Comparison of ENCODE assay signal across 26 mouse cellular contexts in the genomic region with DNA sequence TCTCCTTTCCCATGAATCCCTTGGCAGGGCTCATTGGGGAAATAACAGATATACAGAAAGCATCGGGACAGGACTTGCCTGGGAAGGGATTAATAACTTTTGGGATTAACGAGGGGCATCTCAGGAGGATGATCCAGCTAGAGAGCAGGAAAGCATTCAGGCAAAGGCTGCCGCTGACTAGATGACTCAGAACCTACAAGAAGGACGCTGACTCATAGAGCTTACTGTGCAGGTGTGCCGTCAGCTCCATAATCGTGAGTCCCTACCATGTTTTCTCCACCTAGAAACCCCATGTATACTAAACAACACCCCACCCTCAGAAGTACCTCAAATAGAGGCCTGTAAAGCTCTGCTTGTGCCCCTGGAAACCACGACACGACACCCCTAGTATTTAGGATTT. TPM values are rescaled to one million over a fixed set of nuclear protein-coding genes. Genes with fewer than 3 reads are reported as not detected.
DNase-seq lines count a peak whose midpoint lies in the region; ATAC-seq lines count a peak whose summit lies in the region.
"Had no signal": no experiment of that assay in that cellular context is flagged by ENCODE, and none has a peak within 500 bp of the region (broad histone marks: within the 10 kb centered on the region; RNA-seq: fewer than 3 reads in every experiment).

No protein-coding gene starts in this region.

- peaks cover 5% of the 10 kb centered on the region for H3K4me1 ChIP-seq in forebrain, embryonic 16.5 days (replicated peaks; ENCODE audit: control insufficient read depth, insufficient read depth, low read length)
- H3K4me1 ChIP-seq in forebrain, embryonic 13.5 days: 0 out of 2 replicates have a peak, but pooled peaks cover 4% of the 10 kb centered on the region
- H3K4me1 ChIP-seq: heart, embryonic 10.5 days; heart, embryonic 13.5 days had no signal

- no peaks in the 10 kb centered on the region for H3K36me3 ChIP-seq in forebrain, embryonic 16.5 days (ENCODE audit: control insufficient read depth, insufficient read depth)
- H3K36me3 ChIP-seq in forebrain, embryonic 13.5 days (ENCODE audit: poor library complexity, severe bottlenecking): no peaks in the 10 kb centered on the region
- H3K36me3 ChIP-seq: forebrain, embryonic 10.5 days; forebrain, embryonic 15.5 days; heart, embryonic 10.5 days; heart, embryonic 13.5 days had no signal

- ATAC-seq in forebrain, embryonic 16.5 days: 0 out of 2 replicates have a peak, but pooled peaks have one; percentile 12
- no peak for ATAC-seq in forebrain, embryonic 13.5 days
- ATAC-seq: activated CD4-positive, CD25-positive, alpha-beta regulatory T cell, adult 4 months; hindbrain, postnatal 0 days had no signal

- H3K27ac ChIP-seq in forebrain, embryonic 16.5 days (ENCODE audit: low read length): no peak overlapping the region
- H3K27ac ChIP-seq in forebrain, embryonic 13.5 days: no peak overlapping the region
- H3K27ac ChIP-seq: forebrain, embryonic 10.5 days; forebrain, embryonic 15.5 days; heart, adult 2 months; heart, embryonic 10.5 days; heart, embryonic 13.5 days; hindbrain, embryonic 14.5 days; hindbrain, postnatal 0 days had no signal

- no peak overlapping the region for H3K9ac ChIP-seq in forebrain, embryonic 16.5 days (replicated peaks; ENCODE audit: low read depth, low read length)
- no peak overlapping the region for H3K9ac ChIP-seq in forebrain, embryonic 13.5 days
- H3K9ac ChIP-seq: forebrain, embryonic 15.5 days; heart, embryonic 13.5 days; hindbrain, embryonic 14.5 days had no signal

- no peak overlapping the region for H3K4me2 ChIP-seq in forebrain, embryonic 16.5 days (ENCODE audit: low read length)
- no peak overlapping the region for H3K4me2 ChIP-seq in forebrain, embryonic 13.5 days
- H3K4me2 ChIP-seq: forebrain, embryonic 15.5 days; heart, embryonic 13.5 days; hindbrain, embryonic 14.5 days had no signal

- H3K9me3 ChIP-seq in forebrain, embryonic 16.5 days (ENCODE audit: control insufficient read depth, low read length): no peaks in the 10 kb centered on the region
- H3K9me3 ChIP-seq in forebrain, embryonic 13.5 days (replicated peaks): no peaks in the 10 kb centered on the region
- H3K9me3 ChIP-seq: forebrain, embryonic 10.5 days; forebrain, embryonic 15.5 days; heart, embryonic 10.5 days; heart, embryonic 13.5 days had no signal

- H3K27me3 ChIP-seq in forebrain, embryonic 16.5 days (replicated peaks; ENCODE audit: control insufficient read depth, insufficient read depth, low read length): no peaks in the 10 kb centered on the region
- no peaks in the 10 kb centered on the region for H3K27me3 ChIP-seq in forebrain, embryonic 13.5 days
- H3K27me3 ChIP-seq: forebrain, embryonic 15.5 days; heart, embryonic 13.5 days had no signal

- 53% methylated on average over 8 of the region's 8 CpGs for WGBS in forebrain, embryonic 16.5 days
- 60% methylated on average over 8 of the region's 8 CpGs for WGBS in forebrain, embryonic 13.5 days

- H3K4me3 ChIP-seq in forebrain, embryonic 16.5 days (replicated peaks; ENCODE audit: low read length): no peak overlapping the region
- H3K4me3 ChIP-seq in forebrain, embryonic 13.5 days: no peak overlapping the region
- H3K4me3 ChIP-seq: forebrain, embryonic 10.5 days; forebrain, embryonic 15.5 days; heart, adult 2 months; heart, embryonic 10.5 days; heart, embryonic 13.5 days had no signal

- intact Hi-C loops in left cerebral cortex, postnatal 10 days (cut with DNase I): no loop called here

- peak; percentile 10 to 17 for DNase-seq in left cerebral cortex, adult 8-10 months (ENCODE audit: low spot score in 2 of 2)
- DNase-seq in left cerebral cortex, postnatal 10 days (ENCODE audit: extremely low spot score in 1 of 2, low spot score in 2 of 2): no peak
- DNase-seq in right cerebral cortex, adult 18-20 months: peak; percentile 18
- no peak for DNase-seq in right cerebral cortex, postnatal 4 days
- peak; percentile 81 for DNase-seq in brain, adult 2 months (ENCODE audit: low read depth, low spot score)
- no peak for DNase-seq in kidney, postnatal 36 days
- DNase-seq: adrenal gland, adult 8-10 months; adrenal gland, postnatal 25 days; cerebellum, adult 18-20 months; cerebellum, adult 9-10 months; cerebellum, postnatal 14 days; gastrocnemius, postnatal 10 days; gastrocnemius, postnatal 36 days; heart, adult 2 months; heart, postnatal 14 days; heart, postnatal 4 days had no signal

RNA-seq across cellular contexts. Expression of gene Tenm4, which starts 50.9 kb away (rescaled TPM):
- polyA plus RNA-seq in forebrain, embryonic 16.5 days (2015; fragmentation: Nextera tagmentation; extraction: Ambion mirVana): 92.0 and 105 TPM in 2 replicates
- 67.6 and 73.6 TPM in 2 replicates for polyA plus RNA-seq in forebrain, embryonic 13.5 days (2015; fragmentation: Nextera tagmentation; extraction: Ambion mirVana)
- total RNA-seq in left cerebral cortex, adult 8-10 months (2022): 100 to 1,000 TPM; 118 to 143 (median 135) TPM
- total RNA-seq in left cerebral cortex, postnatal 10 days (2021): 100 to 1,000 TPM; 104 to 114 TPM
- total RNA-seq: granulocyte monocyte progenitor cell, adult 5-6 weeks had no signal

Comparison
In these comparisons a context has a peak if more than half of its experiments do, and no peak if none do; other contexts are left out.
1. DNase-seq: peak in left cerebral cortex, adult 8-10 months (2 of 2), right cerebral cortex, adult 18-20 months (single experiment) and brain, adult 2 months (single experiment); none in left cerebral cortex, postnatal 10 days (0 of 2), right cerebral cortex, postnatal 4 days (single experiment) and kidney, postnatal 36 days (0 of 2).